In genomic region chr11:74992427-74992987, GRCm38 (mm10) we compare ENCODE assay signal across 10 mouse cellular contexts.
A peak's percentile ranks its signal among the peaks of the same experiment; 100 is the strongest.
DNase-seq lines count a peak whose midpoint lies in the region; ATAC-seq lines count a peak whose summit lies in the region.
"Had no signal": no experiment of that assay in that cellular context is flagged by ENCODE, and none has a peak within 500 bp of the region (broad histone marks: within the 10 kb centered on the region; RNA-seq: fewer than 3 reads in every experiment).

No protein-coding gene starts in this region.

- ATAC-seq in intestine, embryonic 16.5 days = peak; percentile 67
- ATAC-seq in stomach, embryonic 16.5 days (ENCODE audit: insufficient read depth, low FRiP score) = peak; percentile 29
- ATAC-seq: CD4-positive, CD25-positive, alpha-beta regulatory T cell, adult 4 months had no signal

- WGBS in intestine, embryonic 16.5 days = 57% methylated on average over 9 of the region's 9 CpGs
- 56% methylated on average over 9 of the region's 9 CpGs for WGBS in stomach, embryonic 16.5 days

- no peaks in the 10 kb centered on the region for H3K27me3 ChIP-seq in intestine, embryonic 16.5 days (replicated peaks; ENCODE audit: control insufficient read depth, insufficient read depth, low read length)
- H3K27me3 ChIP-seq in stomach, embryonic 16.5 days (ENCODE audit: control insufficient read depth, insufficient read depth, low read length) = no peaks in the 10 kb centered on the region
- H3K27me3 ChIP-seq: hindbrain, embryonic 15.5 days had no signal

- intact Hi-C loops in gastrocnemius, postnatal 14 days (cut with DNase I; ENCODE audit: low total_unique reads) = no loop called here

- H3K36me3 ChIP-seq in intestine, embryonic 16.5 days (ENCODE audit: control insufficient read depth, insufficient read depth, low read length) = no peaks in the 10 kb centered on the region
- no peaks in the 10 kb centered on the region for H3K36me3 ChIP-seq in stomach, embryonic 16.5 days (ENCODE audit: control insufficient read depth, insufficient read depth, low read length)

- peak overlapping the region; percentile 46 for H3K27ac ChIP-seq in intestine, embryonic 16.5 days (ENCODE audit: low read length)
- peak overlapping the region; percentile 68 for H3K27ac ChIP-seq in stomach, embryonic 16.5 days (ENCODE audit: low read length)
- H3K27ac ChIP-seq: hindbrain, embryonic 15.5 days had no signal

- H3K4me3 ChIP-seq in intestine, embryonic 16.5 days (ENCODE audit: low read length) = no peak overlapping the region
- no peak overlapping the region for H3K4me3 ChIP-seq in stomach, embryonic 16.5 days (replicated peaks; ENCODE audit: low read length)
- H3K4me3 ChIP-seq: hindbrain, embryonic 15.5 days had no signal

- no peaks in the 10 kb centered on the region for H3K9me3 ChIP-seq in intestine, embryonic 16.5 days (ENCODE audit: control insufficient read depth, low read length)
- no peaks in the 10 kb centered on the region for H3K9me3 ChIP-seq in stomach, embryonic 16.5 days (replicated peaks; ENCODE audit: control insufficient read depth, low read length)
- H3K9me3 ChIP-seq: hindbrain, embryonic 15.5 days had no signal

- DNase-seq in gastrocnemius, postnatal 14 days = peak; percentile 16
- DNase-seq in gastrocnemius, postnatal 10 days = no peak
- DNase-seq in lung, postnatal 10 days = peak; percentile 44
- no peak for DNase-seq in lung, postnatal 14 days
- DNase-seq in yolk sac, embryonic 10.5 days (ENCODE audit: low spot score) = no peak
- no peak for DNase-seq in adrenal gland, postnatal 14 days

- no peak overlapping the region for H3K4me2 ChIP-seq in intestine, embryonic 16.5 days (ENCODE audit: low read depth, low read length)
- no peak overlapping the region for H3K4me2 ChIP-seq in stomach, embryonic 16.5 days (ENCODE audit: low read depth, low read length)
- H3K4me2 ChIP-seq: hindbrain, embryonic 15.5 days had no signal

- peaks cover 10% of the 10 kb centered on the region for H3K4me1 ChIP-seq in intestine, embryonic 16.5 days (ENCODE audit: control insufficient read depth, insufficient read depth, low read length)
- peaks cover 18% of the 10 kb centered on the region for H3K4me1 ChIP-seq in stomach, embryonic 16.5 days (ENCODE audit: control insufficient read depth, insufficient read depth, low read length)

- peak overlapping the region; percentile 5; the same call in 1 of the 2 replicates for H3K9ac ChIP-seq in intestine, embryonic 16.5 days (ENCODE audit: low read depth, low read length)
- H3K9ac ChIP-seq in stomach, embryonic 16.5 days (ENCODE audit: low read length) = no peak overlapping the region
- H3K9ac ChIP-seq: hindbrain, embryonic 15.5 days had no signal

Comparison
In these comparisons a context has a peak if more than half of its experiments do, and no peak if none do; other contexts are left out.
1. DNase-seq: peak in gastrocnemius, postnatal 14 days (single experiment) and lung, postnatal 10 days (single experiment); none in gastrocnemius, postnatal 10 days (single experiment), lung, postnatal 14 days (single experiment), yolk sac, embryonic 10.5 days (single experiment) and adrenal gland, postnatal 14 days (single experiment).